Mouse (Mus musculus): Measurements from ENCODE around the gene Ccdc142.

The Ccdc142 gene

GRCm38 (mm10) chr6:83118369-83118768, 17.0 kb downstream of the Ccdc142 start:
- TF ChIP-seq NANOG (IDR thresholded peaks at IDR 0.05; ENCODE audit: borderline replicate concordance, low read length) (no peak), POU5F1 (IDR thresholded peaks at IDR 0.05; ENCODE audit: borderline replicate concordance, low read length) (no peak), CTCF (conservative IDR thresholded peaks at IDR 0.05; ENCODE audit: low read length) (no peak)
- H3K4me1 ChIP-seq (replicated peaks; ENCODE audit: low read depth, low read length): peaks cover 71% of the 10 kb centered on the region
- H3K9me3 ChIP-seq (ENCODE audit: low read length): no peaks in the 10 kb centered on the region
- H3K4me3 ChIP-seq (replicated peaks; ENCODE audit: low read length): no peak overlapping the region
- H3K27me3 ChIP-seq (ENCODE audit: insufficient read depth, low read length): no peaks in the 10 kb centered on the region
- H3K36me3 ChIP-seq (ENCODE audit: insufficient read depth, low read length): peaks cover 42% of the 10 kb centered on the region

- Histone ChIP-seq H3K27me3 (ENCODE audit: insufficient read depth, low read length) (no peaks in the 10 kb centered on the region), H3K4me1 (replicated peaks; ENCODE audit: low read depth, low read length) (peaks cover 73% of the 10 kb centered on the region), H3K36me3 (ENCODE audit: insufficient read depth, low read length) (peaks cover 48% of the 10 kb centered on the region), H3K4me3 (replicated peaks; ENCODE audit: low read length) (0 out of 2 replicates have a peak overlapping the region, but pooled peaks have one; percentile 3), H3K9me3 (ENCODE audit: low read length) (no peaks in the 10 kb centered on the region)
- TF ChIP-seq NANOG (IDR thresholded peaks at IDR 0.05; ENCODE audit: borderline replicate concordance, low read length) (no peak), POU5F1 (IDR thresholded peaks at IDR 0.05; ENCODE audit: borderline replicate concordance, low read length) (no peak), CTCF (conservative IDR thresholded peaks at IDR 0.05; ENCODE audit: low read length) (no peak)
These were observed 17.7 kb downstream of the Ccdc142 start for GRCm38 (mm10) chr6:83118825-83119733.

- Histone ChIP-seq H3K9me3 (ENCODE audit: low read length) (no peaks in the 10 kb centered on the region), H3K27me3 (ENCODE audit: insufficient read depth, low read length) (no peaks in the 10 kb centered on the region), H3K4me1 (replicated peaks; ENCODE audit: low read depth, low read length) (peaks cover 73% of the 10 kb centered on the region), H3K36me3 (ENCODE audit: insufficient read depth, low read length) (peaks cover 48% of the 10 kb centered on the region), H3K4me3 (replicated peaks; ENCODE audit: low read length) (peak overlapping the region; percentile 91; the same call in 1 of the 2 replicates)
- TF ChIP-seq NANOG (IDR thresholded peaks at IDR 0.05; ENCODE audit: borderline replicate concordance, low read length): no peak
- TF ChIP-seq POU5F1 (IDR thresholded peaks at IDR 0.05; ENCODE audit: borderline replicate concordance, low read length): no peak
- TF ChIP-seq CTCF (conservative IDR thresholded peaks at IDR 0.05; ENCODE audit: low read length): no peak
These were observed 18.3 kb downstream of the Ccdc142 start for GRCm38 (mm10) chr6:83119734-83120051.

GRCm38 (mm10) chr6:83120930-83121862, 19.8 kb downstream of the Ccdc142 start, which contains the start of gene Wbp1:
TSS of gene Wbp1 (minus strand) at chr6:83121559.
- H3K9me3 ChIP-seq (ENCODE audit: low read length): no peaks in the 10 kb centered on the region
- no peaks in the 10 kb centered on the region for H3K27me3 ChIP-seq (ENCODE audit: insufficient read depth, low read length)
- H3K36me3 ChIP-seq (ENCODE audit: insufficient read depth, low read length): peaks cover 48% of the 10 kb centered on the region
- peaks cover 76% of the 10 kb centered on the region for H3K4me1 ChIP-seq (replicated peaks; ENCODE audit: low read depth, low read length)
- H3K4me3 ChIP-seq (replicated peaks; ENCODE audit: low read length): peak within 1 kb of the TSS; percentile 91
- TF ChIP-seq NANOG (IDR thresholded peaks at IDR 0.05; ENCODE audit: borderline replicate concordance, low read length): no peak

- no peaks in the 10 kb centered on the region for H3K9me3 ChIP-seq (ENCODE audit: low read length)
- H3K4me3 ChIP-seq (replicated peaks; ENCODE audit: low read length): peak overlapping the region; percentile 91
- peaks cover 40% of the 10 kb centered on the region for H3K36me3 ChIP-seq (ENCODE audit: insufficient read depth, low read length)
- H3K4me1 ChIP-seq (replicated peaks; ENCODE audit: low read depth, low read length): peaks cover 67% of the 10 kb centered on the region
- TF ChIP-seq CTCF (conservative IDR thresholded peaks at IDR 0.05; ENCODE audit: low read length) (no peak), NANOG (IDR thresholded peaks at IDR 0.05; ENCODE audit: borderline replicate concordance, low read length) (no peak), POU5F1 (IDR thresholded peaks at IDR 0.05; ENCODE audit: borderline replicate concordance, low read length) (no peak)
- no peaks in the 10 kb centered on the region for H3K27me3 ChIP-seq (ENCODE audit: insufficient read depth, low read length)
These were observed 20.7 kb downstream of the Ccdc142 start for GRCm38 (mm10) chr6:83121863-83122710.

GRCm38 (mm10) chr6:83122961-83123360, 21.6 kb downstream of the Ccdc142 start:
- Histone ChIP-seq H3K36me3 (ENCODE audit: insufficient read depth, low read length) (peaks cover 32% of the 10 kb centered on the region), H3K9me3 (ENCODE audit: low read length) (no peaks in the 10 kb centered on the region), H3K27me3 (ENCODE audit: insufficient read depth, low read length) (no peaks in the 10 kb centered on the region), H3K4me1 (replicated peaks; ENCODE audit: low read depth, low read length) (peaks cover 60% of the 10 kb centered on the region), H3K4me3 (replicated peaks; ENCODE audit: low read length) (0 out of 2 replicates have a peak overlapping the region, but pooled peaks have one; percentile 91)
- TF ChIP-seq NANOG (IDR thresholded peaks at IDR 0.05; ENCODE audit: borderline replicate concordance, low read length) (no peak), CTCF (conservative IDR thresholded peaks at IDR 0.05; ENCODE audit: low read length) (no peak), POU5F1 (IDR thresholded peaks at IDR 0.05; ENCODE audit: borderline replicate concordance, low read length) (no peak)

- TF ChIP-seq NANOG (IDR thresholded peaks at IDR 0.05; ENCODE audit: borderline replicate concordance, low read length) (no peak), POU5F1 (IDR thresholded peaks at IDR 0.05; ENCODE audit: borderline replicate concordance, low read length) (no peak), CTCF (conservative IDR thresholded peaks at IDR 0.05; ENCODE audit: low read length) (no peak)
- Histone ChIP-seq H3K4me1 (replicated peaks; ENCODE audit: low read depth, low read length) (peaks cover 44% of the 10 kb centered on the region), H3K27me3 (ENCODE audit: insufficient read depth, low read length) (no peaks in the 10 kb centered on the region), H3K9me3 (ENCODE audit: low read length) (no peaks in the 10 kb centered on the region), H3K36me3 (ENCODE audit: insufficient read depth, low read length) (peaks cover 13% of the 10 kb centered on the region), H3K4me3 (replicated peaks; ENCODE audit: low read length) (peak overlapping the region; percentile 91)
These were observed 23.5 kb downstream of the Ccdc142 start for GRCm38 (mm10) chr6:83124851-83125312.

All from E14TG2a.4 (cell line).